Mouse (Mus musculus): ENCODE results near the gene Evc. TPM values are rescaled to one million over a fixed set of nuclear protein-coding genes. Genes with fewer than 3 reads are reported as not detected.
A peak's percentile ranks its signal among the peaks of the same experiment; 100 is the strongest.

The Evc gene
- 35.1 and 65.4 TPM in 2 replicates for total RNA-seq (2012; rRNA removed)

DNA sequence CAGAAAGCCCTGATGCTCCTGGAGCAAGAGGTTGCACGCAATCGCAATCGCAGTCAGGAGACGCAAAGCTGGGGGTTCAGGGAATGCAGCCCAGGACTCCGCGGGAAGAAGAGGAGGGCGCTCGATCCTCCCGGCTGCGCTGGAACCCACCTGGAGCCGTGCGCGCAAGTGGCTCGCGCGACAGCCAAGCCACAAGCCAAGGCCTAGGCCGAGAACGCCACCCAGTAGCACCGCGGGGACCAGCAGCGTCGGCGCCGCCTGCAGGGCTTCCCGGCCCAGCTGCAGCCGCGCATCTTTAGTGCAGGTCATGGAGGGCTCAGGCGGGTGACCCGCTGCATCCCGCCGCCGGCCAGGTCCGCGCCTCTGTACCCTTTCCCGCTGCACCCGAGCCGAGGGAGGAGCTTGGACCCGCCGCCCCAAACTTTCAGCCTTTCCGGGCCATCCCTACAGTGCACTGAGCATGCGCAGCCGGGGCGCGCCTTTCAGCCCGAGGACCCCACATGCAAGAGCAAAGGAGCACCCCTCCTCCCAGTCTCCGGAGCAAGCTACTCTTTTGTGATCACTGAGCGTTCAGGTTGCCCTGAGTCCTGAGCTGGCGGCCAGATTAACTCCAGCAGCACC, at the start of gene Evc:
TSS of gene Evc (minus strand) at position 410 of the 621 bp plus-strand sequence.
- H3K36me3 ChIP-seq (ENCODE audit: control insufficient read depth, insufficient read depth, low read length, poor library complexity, severe bottlenecking): peaks cover 2% of the 10 kb centered on the region; the same call in 1 of the 2 replicates
- no peaks in the 10 kb centered on the region for H3K9me3 ChIP-seq (ENCODE audit: control insufficient read depth, insufficient read depth, low read depth, low read length)
- H3K4me3 ChIP-seq (ENCODE audit: insufficient read depth in 1 of 2, low read depth in 1 of 2, low read length in 2 of 2, poor library complexity in 1 of 2, severe bottlenecking in 1 of 2): peak within 1 kb of the TSS; percentile 73 to 77
- no peak within 1 kb of the TSS for H3K27ac ChIP-seq (ENCODE audit: insufficient read depth, low read depth, low read length, poor library complexity, severe bottlenecking)
- in situ Hi-C loops (cut with MboI; ENCODE audit: low sequenced_read_pairs in 2 of 2, unreplicated experiment in 2 of 2): no loop called here
- DNase-seq (ENCODE audit: low read depth, low spot score): no peak
- TF ChIP-seq ZNF384 (IDR thresholded peaks at IDR 0.05; ENCODE audit: low read depth, low read length) (no peak), MAFK (IDR thresholded peaks at IDR 0.05; ENCODE audit: insufficient read depth, low read depth, low read length) (no peak)
- H3K9ac ChIP-seq (ENCODE audit: insufficient read depth, low read depth, low read length, poor library complexity, severe bottlenecking): peak within 1 kb of the TSS; percentile 72
- peaks cover 2 to 7% of the 10 kb centered on the region in 2 experiments; a peak in 1 of 4 replicates for H3K4me1 ChIP-seq (ENCODE audit: control insufficient read depth in 2 of 2, insufficient read depth in 2 of 2, low read length in 2 of 2, poor library complexity in 1 of 2)

- TF ChIP-seq MAFK (IDR thresholded peaks at IDR 0.05; ENCODE audit: insufficient read depth, low read depth, low read length) (no peak), CHD2 (IDR thresholded peaks at IDR 0.05; ENCODE audit: low read depth, low read length) (no peak), ZC3H11A (IDR thresholded peaks at IDR 0.05; ENCODE audit: borderline replicate concordance, low read depth, low read length) (no peak), ZNF384 (IDR thresholded peaks at IDR 0.05; ENCODE audit: low read depth, low read length) (no peak), HCFC1 (IDR thresholded peaks at IDR 0.05; ENCODE audit: borderline replicate concordance, insufficient read depth, low read length) (no peak)
- Histone ChIP-seq H3K9me3 (ENCODE audit: control insufficient read depth, insufficient read depth, low read depth, low read length) (no peaks in the 10 kb centered on the region), H3K4me1 (ENCODE audit: control insufficient read depth in 2 of 2, insufficient read depth in 2 of 2, low read length in 2 of 2, poor library complexity in 1 of 2) (no peaks in the 10 kb centered on the region), H3K4me3 (ENCODE audit: insufficient read depth in 1 of 2, low read depth in 1 of 2, low read length in 2 of 2, poor library complexity in 1 of 2, severe bottlenecking in 1 of 2) (no peak overlapping the region), H3K27ac (ENCODE audit: insufficient read depth, low read depth, low read length, poor library complexity, severe bottlenecking) (no peak overlapping the region), H3K9ac (ENCODE audit: insufficient read depth, low read depth, low read length, poor library complexity, severe bottlenecking) (no peak overlapping the region), H3K36me3 (ENCODE audit: control insufficient read depth, insufficient read depth, low read length, poor library complexity, severe bottlenecking) (peaks cover 20% of the 10 kb centered on the region)
- in situ Hi-C loops (cut with MboI; ENCODE audit: low sequenced_read_pairs in 2 of 2, unreplicated experiment in 2 of 2): no loop called here
- DNase-seq (ENCODE audit: low read depth, low spot score): no peak
These were observed 46.9 kb upstream of the Evc start for GRCm38 (mm10) chr5:37383570-37383969.

- in situ Hi-C loops (cut with MboI; ENCODE audit: low sequenced_read_pairs in 2 of 2, unreplicated experiment in 2 of 2): no loop called here
- H3K4me3 ChIP-seq (ENCODE audit: insufficient read depth in 1 of 2, low read depth in 1 of 2, low read length in 2 of 2, poor library complexity in 1 of 2, severe bottlenecking in 1 of 2): no peak overlapping the region
- H3K9me3 ChIP-seq (ENCODE audit: control insufficient read depth, insufficient read depth, low read depth, low read length): no peaks in the 10 kb centered on the region
- TF ChIP-seq ZC3H11A (IDR thresholded peaks at IDR 0.05; ENCODE audit: borderline replicate concordance, low read depth, low read length) (no peak), HCFC1 (IDR thresholded peaks at IDR 0.05; ENCODE audit: borderline replicate concordance, insufficient read depth, low read length) (no peak), MAFK (IDR thresholded peaks at IDR 0.05; ENCODE audit: insufficient read depth, low read depth, low read length) (no peak), ZNF384 (IDR thresholded peaks at IDR 0.05; ENCODE audit: low read depth, low read length) (no peak), CHD2 (IDR thresholded peaks at IDR 0.05; ENCODE audit: low read depth, low read length) (no peak)
- H3K4me1 ChIP-seq (ENCODE audit: control insufficient read depth in 2 of 2, insufficient read depth in 2 of 2, low read length in 2 of 2, poor library complexity in 1 of 2): no peaks in the 10 kb centered on the region
- no peak overlapping the region for H3K27ac ChIP-seq (ENCODE audit: insufficient read depth, low read depth, low read length, poor library complexity, severe bottlenecking)
- H3K9ac ChIP-seq (ENCODE audit: insufficient read depth, low read depth, low read length, poor library complexity, severe bottlenecking): no peak overlapping the region
- H3K36me3 ChIP-seq (ENCODE audit: control insufficient read depth, insufficient read depth, low read length, poor library complexity, severe bottlenecking): peaks cover 8% of the 10 kb centered on the region
- no peak for DNase-seq (ENCODE audit: low read depth, low spot score)
These were observed 43.9 kb upstream of the Evc start for GRCm38 (mm10) chr5:37380641-37381040.

DNA sequence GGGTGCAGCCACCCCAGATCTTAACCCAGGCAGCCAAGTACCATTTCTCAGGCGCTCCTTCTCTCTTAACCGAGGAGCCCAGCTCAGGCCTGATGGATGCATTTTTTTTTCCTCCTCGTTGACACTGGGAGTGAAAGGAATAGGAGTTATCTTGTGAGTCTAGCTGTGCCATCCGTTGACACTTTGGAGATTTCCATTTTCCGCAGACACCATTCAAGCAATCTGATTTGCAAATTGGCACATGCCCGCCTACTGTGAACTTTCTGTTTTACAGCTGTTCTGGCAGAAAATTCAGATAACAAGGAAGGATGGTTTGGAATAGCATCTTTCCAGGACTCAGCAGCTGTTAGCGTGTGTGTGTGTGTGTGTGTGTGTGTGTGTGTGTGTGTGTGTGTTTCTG, 40.7 kb upstream of the Evc start:
- H3K9ac ChIP-seq (ENCODE audit: insufficient read depth, low read depth, low read length, poor library complexity, severe bottlenecking): no peak overlapping the region
- no peaks in the 10 kb centered on the region for H3K4me1 ChIP-seq (ENCODE audit: control insufficient read depth in 2 of 2, insufficient read depth in 2 of 2, low read length in 2 of 2, poor library complexity in 1 of 2)
- no peak overlapping the region for H3K27ac ChIP-seq (ENCODE audit: insufficient read depth, low read depth, low read length, poor library complexity, severe bottlenecking)
- TF ChIP-seq MAFK (IDR thresholded peaks at IDR 0.05; ENCODE audit: insufficient read depth, low read depth, low read length) (no peak), ZNF384 (IDR thresholded peaks at IDR 0.05; ENCODE audit: low read depth, low read length) (no peak), CHD2 (IDR thresholded peaks at IDR 0.05; ENCODE audit: low read depth, low read length) (no peak), HCFC1 (IDR thresholded peaks at IDR 0.05; ENCODE audit: borderline replicate concordance, insufficient read depth, low read length) (no peak), ZC3H11A (IDR thresholded peaks at IDR 0.05; ENCODE audit: borderline replicate concordance, low read depth, low read length) (no peak)
- peaks cover 8% of the 10 kb centered on the region for H3K36me3 ChIP-seq (ENCODE audit: control insufficient read depth, insufficient read depth, low read length, poor library complexity, severe bottlenecking)
- DNase-seq (ENCODE audit: low read depth, low spot score): no peak
- no peaks in the 10 kb centered on the region for H3K9me3 ChIP-seq (ENCODE audit: control insufficient read depth, insufficient read depth, low read depth, low read length)
- H3K4me3 ChIP-seq (ENCODE audit: insufficient read depth in 1 of 2, low read depth in 1 of 2, low read length in 2 of 2, poor library complexity in 1 of 2, severe bottlenecking in 1 of 2): no peak overlapping the region
- in situ Hi-C loops (cut with MboI; ENCODE audit: low sequenced_read_pairs in 2 of 2, unreplicated experiment in 2 of 2): no loop called here

GRCm38 (mm10) chr5:37368796-37369195, 32.1 kb upstream of the Evc start:
- in situ Hi-C loops (cut with MboI; ENCODE audit: low sequenced_read_pairs in 2 of 2, unreplicated experiment in 2 of 2): no loop called here
- no peak for DNase-seq (ENCODE audit: low read depth, low spot score)

More at GRCm38 (mm10) chr5:37368796-37369195, 32.1 kb upstream of the Evc start:
- Histone ChIP-seq H3K9me3 (ENCODE audit: control insufficient read depth, insufficient read depth, low read depth, low read length) (no peaks in the 10 kb centered on the region), H3K36me3 (ENCODE audit: control insufficient read depth, insufficient read depth, low read length, poor library complexity, severe bottlenecking) (peaks cover 3% of the 10 kb centered on the region; the same call in 1 of the 2 replicates), H3K4me1 (ENCODE audit: control insufficient read depth in 2 of 2, insufficient read depth in 2 of 2, low read length in 2 of 2, poor library complexity in 1 of 2) (no peaks in the 10 kb centered on the region; a peak in 1 of 4 replicates), H3K27ac (ENCODE audit: insufficient read depth, low read depth, low read length, poor library complexity, severe bottlenecking) (no peak overlapping the region), H3K4me3 (ENCODE audit: insufficient read depth in 1 of 2, low read depth in 1 of 2, low read length in 2 of 2, poor library complexity in 1 of 2, severe bottlenecking in 1 of 2) (no peak overlapping the region), H3K9ac (ENCODE audit: insufficient read depth, low read depth, low read length, poor library complexity, severe bottlenecking) (no peak overlapping the region)
- TF ChIP-seq ZC3H11A (IDR thresholded peaks at IDR 0.05; ENCODE audit: borderline replicate concordance, low read depth, low read length) (no peak), HCFC1 (IDR thresholded peaks at IDR 0.05; ENCODE audit: borderline replicate concordance, insufficient read depth, low read length) (no peak), CHD2 (IDR thresholded peaks at IDR 0.05; ENCODE audit: low read depth, low read length) (no peak)

Data from ES-E14 (cell line).